17 mouse cellular contexts compared by ENCODE assay signal in the genomic region with DNA sequence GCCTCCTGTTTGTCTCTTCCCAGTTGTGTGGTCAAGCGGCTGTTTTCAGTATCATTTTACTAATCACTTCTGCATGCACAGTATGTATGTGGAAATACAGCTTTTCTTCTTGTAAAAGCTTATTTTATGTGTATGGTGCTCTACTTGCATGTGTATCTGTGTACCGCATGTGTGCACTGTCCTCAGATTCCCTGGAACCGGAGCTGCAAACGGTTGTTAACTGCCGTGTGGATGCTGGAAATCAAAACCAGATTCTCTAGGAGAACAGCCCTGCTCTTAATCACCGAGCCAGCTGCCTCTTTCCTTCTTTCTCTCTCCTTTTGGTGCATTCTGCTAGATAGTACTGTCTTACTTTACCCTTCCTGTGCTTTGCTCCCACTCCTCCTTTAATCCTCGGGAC. TPM values are rescaled to one million over a fixed set of nuclear protein-coding genes. Genes with fewer than 3 reads are reported as not detected.
A peak's percentile ranks its signal among the peaks of the same experiment; 100 is the strongest.
DNase-seq lines count a peak whose midpoint lies in the region; ATAC-seq and TF ChIP-seq lines count a peak whose summit lies in the region.
"Had no signal": no experiment of that assay in that cellular context is flagged by ENCODE, and none has a peak within 500 bp of the region (broad histone marks: within the 10 kb centered on the region; RNA-seq: fewer than 3 reads in every experiment).

No protein-coding gene starts in this region.

- H3K4me1 ChIP-seq in kidney, embryonic 16.5 days (ENCODE audit: insufficient read depth, low read length): peaks cover 4% of the 10 kb centered on the region; the same call in 1 of the 2 replicates
- H3K4me1 ChIP-seq in embryonic facial prominence, embryonic 12.5 days: 0 out of 2 replicates have a peak, but pooled peaks cover 7% of the 10 kb centered on the region
- peaks cover 19% of the 10 kb centered on the region for H3K4me1 ChIP-seq in limb, embryonic 12.5 days (replicated peaks)
- H3K4me1 ChIP-seq in hindbrain, postnatal 0 days (ENCODE audit: insufficient read depth, low read length): no peaks in the 10 kb centered on the region
- H3K4me1 ChIP-seq: forebrain, embryonic 12.5 days; heart, embryonic 13.5 days; lung, embryonic 15.5 days; midbrain, embryonic 12.5 days had no signal

- no peaks in the 10 kb centered on the region for H3K27me3 ChIP-seq in kidney, embryonic 16.5 days (ENCODE audit: insufficient read depth, low read length)
- H3K27me3 ChIP-seq in embryonic facial prominence, embryonic 12.5 days: no peaks in the 10 kb centered on the region
- H3K27me3 ChIP-seq in limb, embryonic 12.5 days: no peaks in the 10 kb centered on the region
- H3K27me3 ChIP-seq in hindbrain, postnatal 0 days (ENCODE audit: insufficient read depth, low read length): no peaks in the 10 kb centered on the region
- H3K27me3 ChIP-seq: forebrain, embryonic 12.5 days; heart, embryonic 13.5 days; liver, embryonic 12.5 days; lung, embryonic 15.5 days; midbrain, embryonic 12.5 days had no signal

- peak overlapping the region; percentile 7; the same call in 1 of the 2 replicates for H3K27ac ChIP-seq in kidney, embryonic 16.5 days (ENCODE audit: low read length)
- 0 out of 2 replicates have a peak overlapping the region, but pooled peaks have one; percentile 37 for H3K27ac ChIP-seq in embryonic facial prominence, embryonic 12.5 days
- H3K27ac ChIP-seq in limb, embryonic 12.5 days: peak overlapping the region; percentile 53
- no peak overlapping the region for H3K27ac ChIP-seq in hindbrain, postnatal 0 days
- H3K27ac ChIP-seq: forebrain, embryonic 12.5 days; heart, embryonic 13.5 days; liver, embryonic 12.5 days; lung, embryonic 15.5 days; macrophage; midbrain, embryonic 12.5 days had no signal

- H3K36me3 ChIP-seq in kidney, embryonic 16.5 days (ENCODE audit: insufficient read depth, low read length): no peaks in the 10 kb centered on the region; the same call in 1 of the 2 replicates
- H3K36me3 ChIP-seq in embryonic facial prominence, embryonic 12.5 days: 0 out of 2 replicates have a peak, but pooled peaks cover 6% of the 10 kb centered on the region
- H3K36me3 ChIP-seq in limb, embryonic 12.5 days: peaks cover 3% of the 10 kb centered on the region; the same call in 1 of the 2 replicates
- H3K36me3 ChIP-seq in hindbrain, postnatal 0 days (ENCODE audit: insufficient read depth, low read length): peaks cover 5% of the 10 kb centered on the region; the same call in 1 of the 2 replicates
- H3K36me3 ChIP-seq: forebrain, embryonic 12.5 days; lung, embryonic 15.5 days; midbrain, embryonic 12.5 days had no signal

- no peak overlapping the region for H3K4me2 ChIP-seq in kidney, embryonic 16.5 days (replicated peaks; ENCODE audit: low read depth, low read length)
- H3K4me2 ChIP-seq in embryonic facial prominence, embryonic 12.5 days (replicated peaks): no peak overlapping the region
- no peak overlapping the region for H3K4me2 ChIP-seq in limb, embryonic 12.5 days
- no peak overlapping the region for H3K4me2 ChIP-seq in hindbrain, postnatal 0 days (ENCODE audit: low read depth, low read length)
- H3K4me2 ChIP-seq: forebrain, embryonic 12.5 days; heart, embryonic 13.5 days; liver, embryonic 12.5 days; lung, embryonic 15.5 days; midbrain, embryonic 12.5 days had no signal

- H3K9ac ChIP-seq in kidney, embryonic 16.5 days (replicated peaks; ENCODE audit: low read length): no peak overlapping the region
- no peak overlapping the region for H3K9ac ChIP-seq in embryonic facial prominence, embryonic 12.5 days
- no peak overlapping the region for H3K9ac ChIP-seq in limb, embryonic 12.5 days (replicated peaks)
- no peak overlapping the region for H3K9ac ChIP-seq in hindbrain, postnatal 0 days (replicated peaks; ENCODE audit: low read length)
- H3K9ac ChIP-seq: forebrain, embryonic 12.5 days; heart, embryonic 13.5 days; liver, embryonic 12.5 days; lung, embryonic 15.5 days; midbrain, embryonic 12.5 days had no signal

- DNase-seq in kidney, adult 9 months: no peak
- no peak for DNase-seq in hindbrain, postnatal 0 days (ENCODE audit: low spot score)
- no peak for DNase-seq in thymus, postnatal 36 days
- DNase-seq in cerebellum, adult 11 months: no peak
- DNase-seq: cerebellum, postnatal 14 days; heart, postnatal 4 days; retina, postnatal 1 day; right cerebral cortex, postnatal 4 days had no signal

- no peaks in the 10 kb centered on the region for H3K9me3 ChIP-seq in kidney, embryonic 16.5 days (ENCODE audit: low read length)
- H3K9me3 ChIP-seq in embryonic facial prominence, embryonic 12.5 days: no peaks in the 10 kb centered on the region
- no peaks in the 10 kb centered on the region for H3K9me3 ChIP-seq in limb, embryonic 12.5 days
- H3K9me3 ChIP-seq in hindbrain, postnatal 0 days (ENCODE audit: low read length): no peaks in the 10 kb centered on the region
- H3K9me3 ChIP-seq: forebrain, embryonic 12.5 days; heart, embryonic 13.5 days; liver, embryonic 12.5 days; lung, embryonic 15.5 days; midbrain, embryonic 12.5 days had no signal

- no peak for TF ChIP-seq CTCF in hindbrain, postnatal 0 days (IDR thresholded peaks at IDR 0.05; ENCODE audit: low read depth)

- no peak overlapping the region for H3K4me3 ChIP-seq in kidney, embryonic 16.5 days (ENCODE audit: low read length)
- H3K4me3 ChIP-seq in embryonic facial prominence, embryonic 12.5 days: no peak overlapping the region
- no peak overlapping the region for H3K4me3 ChIP-seq in limb, embryonic 12.5 days (replicated peaks)
- no peak overlapping the region for H3K4me3 ChIP-seq in hindbrain, postnatal 0 days (ENCODE audit: low read length)
- H3K4me3 ChIP-seq: forebrain, embryonic 12.5 days; heart, embryonic 13.5 days; liver, embryonic 12.5 days; lung, embryonic 15.5 days; midbrain, embryonic 12.5 days had no signal

- no peak for ATAC-seq in kidney, embryonic 16.5 days (ENCODE audit: low FRiP score, low TSS enrichment)
- no peak for ATAC-seq in embryonic facial prominence, embryonic 12.5 days (ENCODE audit: insufficient number of reproducible peaks, insufficient read depth, low FRiP score, low TSS enrichment)
- peak; percentile 37; the same call in 1 of the 2 replicates for ATAC-seq in limb, embryonic 12.5 days (ENCODE audit: insufficient number of reproducible peaks, insufficient read depth, low FRiP score, low TSS enrichment, low read depth)
- no peak for ATAC-seq in hindbrain, postnatal 0 days
- ATAC-seq: liver, embryonic 12.5 days had no signal

- WGBS in kidney, embryonic 16.5 days: 20% methylated on average over 7 of the region's 7 CpGs
- 22% methylated on average over 7 of the region's 7 CpGs for WGBS in embryonic facial prominence, embryonic 12.5 days
- 21% methylated on average over 7 of the region's 7 CpGs for WGBS in limb, embryonic 12.5 days
- WGBS in hindbrain, postnatal 0 days: 86% methylated on average over 7 of the region's 7 CpGs

RNA-seq across cellular contexts. Expression of gene Dtnb, which starts 39.7 kb away (rescaled TPM):
- 40.7 and 45.5 TPM in 2 replicates for polyA plus RNA-seq in kidney, embryonic 16.5 days (2015; fragmentation: Nextera tagmentation; extraction: Ambion mirVana)
- polyA plus RNA-seq in embryonic facial prominence, embryonic 12.5 days (2016; fragmentation: Nextera tagmentation; extraction: Ambion mirVana): 53.0 and 54.8 TPM in 2 replicates
- polyA plus RNA-seq in limb, embryonic 12.5 days (2016; fragmentation: Nextera tagmentation; extraction: Ambion mirVana): 47.6 TPM in 2 replicates
- total RNA-seq in hindbrain, postnatal 0 days (2014; rRNA removed): 47.8 and 54.3 TPM in 2 replicates
- 48.4 and 51.6 TPM in 2 replicates for polyA plus RNA-seq in hindbrain, postnatal 0 days (2015; fragmentation: Nextera tagmentation; extraction: Ambion mirVana)
